9 mouse cellular contexts compared by ENCODE assay signal in genomic region chr11:46733242-46733789, GRCm38 (mm10). TPM values are rescaled to one million over a fixed set of nuclear protein-coding genes. Genes with fewer than 3 reads are reported as not detected.
A peak's percentile ranks its signal among the peaks of the same experiment; 100 is the strongest.
DNase-seq lines count a peak whose midpoint lies in the region; ATAC-seq and TF ChIP-seq lines count a peak whose summit lies in the region.
"Had no signal": no experiment of that assay in that cellular context is flagged by ENCODE, and none has a peak within 500 bp of the region (broad histone marks: within the 10 kb centered on the region; RNA-seq: fewer than 3 reads in every experiment).

No protein-coding gene starts in this region.

- TF ChIP-seq EP300 in liver, postnatal 0 days (IDR thresholded peaks at IDR 0.05; ENCODE audit: low read depth) = no peak

- 66% methylated on average over 6 of the region's 6 CpGs for WGBS in forebrain, embryonic 13.5 days
- WGBS in forebrain, embryonic 12.5 days = 66% methylated on average over 6 of the region's 6 CpGs
- 66% methylated on average over 6 of the region's 6 CpGs for WGBS in midbrain, embryonic 11.5 days
- WGBS in midbrain, embryonic 10.5 days = 62% methylated on average over 6 of the region's 6 CpGs
- 53% methylated on average over 6 of the region's 6 CpGs for WGBS in embryonic facial prominence, embryonic 14.5 days
- 48% methylated on average over 6 of the region's 6 CpGs for WGBS in liver, postnatal 0 days (ENCODE audit: insufficient replicate concordance)

- TF ChIP-seq CTCF in liver, postnatal 0 days (IDR thresholded peaks at IDR 0.05; ENCODE audit: low read depth) = peak; percentile 67

- H3K4me3 ChIP-seq in forebrain, embryonic 13.5 days = no peak overlapping the region
- H3K4me3 ChIP-seq in forebrain, embryonic 12.5 days (replicated peaks) = no peak overlapping the region
- no peak overlapping the region for H3K4me3 ChIP-seq in midbrain, embryonic 11.5 days (ENCODE audit: low read depth, low read length)
- no peak overlapping the region for H3K4me3 ChIP-seq in midbrain, embryonic 10.5 days
- no peak overlapping the region for H3K4me3 ChIP-seq in embryonic facial prominence, embryonic 14.5 days (ENCODE audit: low read depth, low read length)
- H3K4me3 ChIP-seq in liver, postnatal 0 days (ENCODE audit: low read depth, low read length) = no peak overlapping the region

- H3K4me2 ChIP-seq in forebrain, embryonic 13.5 days = no peak overlapping the region
- H3K4me2 ChIP-seq in forebrain, embryonic 12.5 days = no peak overlapping the region
- H3K4me2 ChIP-seq in midbrain, embryonic 11.5 days = no peak overlapping the region
- H3K4me2 ChIP-seq in embryonic facial prominence, embryonic 14.5 days (ENCODE audit: low read depth, low read length) = no peak overlapping the region
- no peak overlapping the region for H3K4me2 ChIP-seq in liver, postnatal 0 days (ENCODE audit: low read depth, low read length)

- no peak overlapping the region for H3K27ac ChIP-seq in forebrain, embryonic 13.5 days
- H3K27ac ChIP-seq in forebrain, embryonic 12.5 days = no peak overlapping the region
- no peak overlapping the region for H3K27ac ChIP-seq in midbrain, embryonic 11.5 days (ENCODE audit: low read depth, low read length)
- no peak overlapping the region for H3K27ac ChIP-seq in midbrain, embryonic 10.5 days (replicated peaks)
- H3K27ac ChIP-seq in embryonic facial prominence, embryonic 14.5 days (replicated peaks; ENCODE audit: low read depth, low read length) = no peak overlapping the region
- H3K27ac ChIP-seq in liver, postnatal 0 days (ENCODE audit: low read depth) = no peak overlapping the region

- no peak for DNase-seq in midbrain, embryonic 11.5 days (ENCODE audit: low spot score, missing footprints)
- DNase-seq in midbrain, embryonic 10.5 days (ENCODE audit: low spot score) = no peak
- DNase-seq in embryonic facial prominence, embryonic 14.5 days (ENCODE audit: low spot score) = peak; percentile 14
- no peak for DNase-seq in liver, postnatal 0 days
- DNase-seq in urinary bladder, postnatal 25 days (ENCODE audit: low spot score) = no peak
- no peak for DNase-seq in ovary, adult 18-20 months (ENCODE audit: low spot score)

- H3K36me3 ChIP-seq in forebrain, embryonic 13.5 days (ENCODE audit: poor library complexity, severe bottlenecking) = no peaks in the 10 kb centered on the region
- H3K36me3 ChIP-seq in forebrain, embryonic 12.5 days (replicated peaks) = no peaks in the 10 kb centered on the region
- H3K36me3 ChIP-seq in midbrain, embryonic 11.5 days (ENCODE audit: control insufficient read depth, insufficient read depth, low read length) = no peaks in the 10 kb centered on the region
- H3K36me3 ChIP-seq in midbrain, embryonic 10.5 days = no peaks in the 10 kb centered on the region
- H3K36me3 ChIP-seq in embryonic facial prominence, embryonic 14.5 days (ENCODE audit: control insufficient read depth, insufficient read depth, low read length) = no peaks in the 10 kb centered on the region
- no peaks in the 10 kb centered on the region for H3K36me3 ChIP-seq in liver, postnatal 0 days (replicated peaks; ENCODE audit: insufficient read depth, low read length)

- H3K4me1 ChIP-seq in forebrain, embryonic 13.5 days = no peaks in the 10 kb centered on the region
- H3K4me1 ChIP-seq in forebrain, embryonic 12.5 days = no peaks in the 10 kb centered on the region
- no peaks in the 10 kb centered on the region for H3K4me1 ChIP-seq in midbrain, embryonic 11.5 days (ENCODE audit: control insufficient read depth, insufficient read depth, low read length)
- H3K4me1 ChIP-seq in midbrain, embryonic 10.5 days = no peaks in the 10 kb centered on the region
- no peaks in the 10 kb centered on the region for H3K4me1 ChIP-seq in embryonic facial prominence, embryonic 14.5 days (ENCODE audit: control insufficient read depth, insufficient read depth, low read length)
- no peaks in the 10 kb centered on the region for H3K4me1 ChIP-seq in liver, postnatal 0 days (ENCODE audit: insufficient read depth)

- H3K9me3 ChIP-seq in forebrain, embryonic 13.5 days (replicated peaks) = no peaks in the 10 kb centered on the region
- no peaks in the 10 kb centered on the region for H3K9me3 ChIP-seq in forebrain, embryonic 12.5 days
- no peaks in the 10 kb centered on the region for H3K9me3 ChIP-seq in midbrain, embryonic 11.5 days (ENCODE audit: control insufficient read depth, low read length)
- H3K9me3 ChIP-seq in midbrain, embryonic 10.5 days (replicated peaks) = no peaks in the 10 kb centered on the region
- no peaks in the 10 kb centered on the region for H3K9me3 ChIP-seq in embryonic facial prominence, embryonic 14.5 days (ENCODE audit: control insufficient read depth, low read length)
- no peaks in the 10 kb centered on the region for H3K9me3 ChIP-seq in liver, postnatal 0 days (ENCODE audit: low read length)

- no peak overlapping the region for H3K9ac ChIP-seq in forebrain, embryonic 13.5 days
- H3K9ac ChIP-seq in forebrain, embryonic 12.5 days = no peak overlapping the region
- H3K9ac ChIP-seq in midbrain, embryonic 11.5 days (ENCODE audit: low read length) = no peak overlapping the region
- H3K9ac ChIP-seq in embryonic facial prominence, embryonic 14.5 days (ENCODE audit: low read depth, low read length) = no peak overlapping the region
- H3K9ac ChIP-seq in liver, postnatal 0 days (replicated peaks) = no peak overlapping the region

- peak; percentile 58 for ATAC-seq in forebrain, embryonic 13.5 days
- ATAC-seq in forebrain, embryonic 12.5 days (ENCODE audit: low FRiP score) = no peak; the same call in 1 of the 2 replicates
- ATAC-seq in midbrain, embryonic 11.5 days (ENCODE audit: low FRiP score) = 0 out of 2 replicates have a peak, but pooled peaks have one; percentile 63
- 0 out of 2 replicates have a peak, but pooled peaks have one; percentile 26 for ATAC-seq in embryonic facial prominence, embryonic 14.5 days (ENCODE audit: low read depth)
- ATAC-seq in liver, postnatal 0 days = 0 out of 2 replicates have a peak, but pooled peaks have one; percentile 44

- no peaks in the 10 kb centered on the region for H3K27me3 ChIP-seq in forebrain, embryonic 13.5 days
- H3K27me3 ChIP-seq in forebrain, embryonic 12.5 days = no peaks in the 10 kb centered on the region
- no peaks in the 10 kb centered on the region for H3K27me3 ChIP-seq in midbrain, embryonic 11.5 days (ENCODE audit: control insufficient read depth, insufficient read depth, low read length)
- H3K27me3 ChIP-seq in midbrain, embryonic 10.5 days (ENCODE audit: low read depth, poor library complexity, severe bottlenecking) = no peaks in the 10 kb centered on the region
- no peaks in the 10 kb centered on the region for H3K27me3 ChIP-seq in embryonic facial prominence, embryonic 14.5 days (replicated peaks; ENCODE audit: control insufficient read depth, insufficient read depth, low read length)
- H3K27me3 ChIP-seq in liver, postnatal 0 days (ENCODE audit: insufficient read depth, low read length) = no peaks in the 10 kb centered on the region

RNA-seq across cellular contexts. Expression of gene Havcr1, which starts 1.6 kb away (rescaled TPM):
- polyA plus RNA-seq in forebrain, embryonic 13.5 days (2015; fragmentation: Nextera tagmentation; extraction: Ambion mirVana) = not detected in 2 replicates
- not detected in 2 replicates for polyA plus RNA-seq in forebrain, embryonic 12.5 days (2016; fragmentation: Nextera tagmentation; extraction: Ambion mirVana)
- polyA plus RNA-seq in midbrain, embryonic 11.5 days (2014; fragmentation: Nextera tagmentation; extraction: Ambion mirVana) = not detected in 2 replicates
- polyA plus RNA-seq in midbrain, embryonic 10.5 days (2016; fragmentation: Nextera tagmentation; extraction: Ambion mirVana) = 0.06 TPM in 1 of 2 replicates, not detected in the other
- 0.36 and 0.71 TPM in 2 replicates for polyA plus RNA-seq in embryonic facial prominence, embryonic 14.5 days (2014; fragmentation: Nextera tagmentation; extraction: Ambion mirVana)
- 0.07 TPM in 1 of 2 replicates, not detected in the other for polyA plus RNA-seq in liver, postnatal 0 days (2015; fragmentation: Nextera tagmentation; extraction: Ambion mirVana)
- polyA plus RNA-seq: neural tube, embryonic 11.5 days had no signal

RNA-seq across cellular contexts. Expression of gene Timd2, which starts 26.5 kb away (rescaled TPM):
- 0.09 TPM in 1 of 2 replicates, not detected in the other for polyA plus RNA-seq in forebrain, embryonic 13.5 days (2015; fragmentation: Nextera tagmentation; extraction: Ambion mirVana)
- not detected in 2 replicates for polyA plus RNA-seq in forebrain, embryonic 12.5 days (2016; fragmentation: Nextera tagmentation; extraction: Ambion mirVana)
- 0.27 TPM in 1 of 2 replicates, not detected in the other for polyA plus RNA-seq in midbrain, embryonic 11.5 days (2014; fragmentation: Nextera tagmentation; extraction: Ambion mirVana)
- polyA plus RNA-seq in midbrain, embryonic 10.5 days (2016; fragmentation: Nextera tagmentation; extraction: Ambion mirVana) = 0.09 and 0.17 TPM in 2 replicates
- polyA plus RNA-seq in embryonic facial prominence, embryonic 14.5 days (2014; fragmentation: Nextera tagmentation; extraction: Ambion mirVana) = 0.10 and 0.42 TPM in 2 replicates
- polyA plus RNA-seq in liver, postnatal 0 days (2015; fragmentation: Nextera tagmentation; extraction: Ambion mirVana) = 49.1 and 49.2 TPM in 2 replicates
- polyA plus RNA-seq: neural tube, embryonic 11.5 days had no signal

Comparison
In these comparisons a context has a peak if more than half of its experiments do, and no peak if none do; other contexts are left out.
1. RNA of gene Timd2, which starts 26.5 kb away (polyA plus RNA-seq): 49.1 to 49.2 TPM in liver, postnatal 0 days; 0.10 to 0.42 TPM in embryonic facial prominence, embryonic 14.5 days, 0.27 TPM in midbrain, embryonic 11.5 days, 0.09 to 0.17 TPM in midbrain, embryonic 10.5 days, 0.09 TPM in forebrain, embryonic 13.5 days and not detected in forebrain, embryonic 12.5 days; every median in the first group is over 10 times any median in the second.